Mouse (Mus musculus) neural tube, embryonic 14.5 days (tissue): Measurements from ENCODE around the gene Cuedc1. TPM values are rescaled to one million over a fixed set of nuclear protein-coding genes. Genes with fewer than 3 reads are reported as not detected.

Experiments
- ATAC-seq: fragments of 200-750 bp; cut with Nextera tagmentation; 2 replicates; pipeline ENCODE4 v1.8.0; 2017; ENCODE audit warnings: low read depth, mild to moderate bottlenecking, moderate TSS enrichment, moderate library complexity
- H3K27ac ChIP-seq: fragments of 300-500 bp; sonication (generic); 2 replicates; pipeline ENCODE4 v1.5.1; 2014; ENCODE audit warnings: low read depth, mild to moderate bottlenecking, control low read depth, low read length, moderate library complexity, mixed read lengths
- H3K27me3 ChIP-seq: fragments of 300-500 bp; sonication (generic); 2 replicates; pipeline ENCODE4 v1.6.1; 2014; ENCODE audit warnings: low read length; ENCODE audit not compliant: control insufficient read depth, insufficient read depth
- H3K36me3 ChIP-seq: fragments of 300-500 bp; sonication (generic); 2 replicates; pipeline ENCODE4 v1.6.1; 2014; ENCODE audit warnings: low read length, mixed read lengths; ENCODE audit not compliant: control insufficient read depth, insufficient read depth
- H3K4me1 ChIP-seq: fragments of 300-500 bp; sonication (generic); 2 replicates; pipeline ENCODE4 v1.6.1; 2014; ENCODE audit warnings: low read length; ENCODE audit not compliant: control insufficient read depth, insufficient read depth
- H3K4me2 ChIP-seq: fragments of 300-500 bp; sonication (generic); 2 replicates; pipeline ENCODE4 v1.6.1; 2014; ENCODE audit warnings: mild to moderate bottlenecking, low read depth, low read length, control low read depth
- H3K4me3 ChIP-seq: fragments of 300-500 bp; sonication (generic); 2 replicates; pipeline ENCODE4 v1.5.1; 2014; ENCODE audit warnings: low read depth, low read length, control low read depth, mixed read lengths
- H3K9ac ChIP-seq: fragments of 300-500 bp; sonication (generic); replicated peaks from 2 replicates; pipeline ENCODE4 v1.6.1; 2014; ENCODE audit warnings: low read depth, mild to moderate bottlenecking, control low read depth, low read length, mixed read lengths
- H3K9me3 ChIP-seq: fragments of 300-500 bp; sonication (generic); 2 replicates; pipeline ENCODE4 v1.6.1; 2016; ENCODE audit warnings: low read length; ENCODE audit not compliant: control insufficient read depth
- WGBS: fragments of 180-500 bp; shearing (Covaris S2); extraction: QIAGEN DNeasy Blood & Tissue Kit; methylation state at CpG from one replicate; pipeline ENCODE4 v1.1.7; 2014; 5-methylcytosine and 5-hydroxymethylcytosine counted together
- polyA plus RNA-seq: library from polyadenylated mRNA; unstranded; fragments of >200 nt; fragmentation: Nextera tagmentation; extraction: Ambion mirVana; gene quantifications from 2 replicates; pipeline ENCODE4 v1.2.1, GENCODE M21; 2014

Gene Cuedc1
- polyA plus RNA-seq, 1 experiment from 2014 or later, result 38.3 TPM

DNA sequence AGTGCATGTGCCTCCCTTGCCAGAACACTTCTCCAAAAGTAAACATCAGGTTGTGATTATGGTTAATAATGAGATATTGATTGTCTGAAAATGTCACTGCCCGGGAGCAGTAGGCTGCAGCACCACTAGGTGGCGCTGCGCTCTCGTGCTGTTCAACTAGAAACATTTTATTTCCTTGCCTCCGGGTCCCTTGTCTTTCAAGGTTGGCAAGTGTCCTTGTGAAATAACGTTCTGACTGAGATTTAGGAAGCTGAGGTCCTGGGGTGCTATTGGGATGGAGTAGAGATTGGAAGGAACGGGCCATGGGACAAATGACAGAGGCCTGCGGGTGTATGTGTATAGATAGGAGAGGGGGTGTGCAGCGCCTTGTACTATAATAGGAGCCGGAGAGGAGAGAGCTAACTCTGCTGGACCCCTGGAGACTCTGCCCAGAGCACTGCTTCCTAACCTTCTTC lies 118.4 kb downstream of the Cuedc1 start:
- H3K9me3 ChIP-seq, result no peaks in the 10 kb centered on the region
- H3K4me3 ChIP-seq, result no peak overlapping the region
- peak; percentile 53; the same call in 1 of the 2 replicates for ATAC-seq
- peak overlapping the region; percentile 23 for H3K27ac ChIP-seq
- H3K36me3 ChIP-seq, result peaks cover 2% of the 10 kb centered on the region; the same call in 1 of the 2 replicates
- H3K4me2 ChIP-seq, result peak overlapping the region; percentile 38
- peak overlapping the region; percentile 12; the same call in 1 of the 2 replicates for H3K9ac ChIP-seq
- no peaks in the 10 kb centered on the region for H3K27me3 ChIP-seq
- 10% methylated on average over 10 of the region's 10 CpGs for WGBS
- H3K4me1 ChIP-seq, result peaks cover 13% of the 10 kb centered on the region; the same call in 1 of the 2 replicates

DNA sequence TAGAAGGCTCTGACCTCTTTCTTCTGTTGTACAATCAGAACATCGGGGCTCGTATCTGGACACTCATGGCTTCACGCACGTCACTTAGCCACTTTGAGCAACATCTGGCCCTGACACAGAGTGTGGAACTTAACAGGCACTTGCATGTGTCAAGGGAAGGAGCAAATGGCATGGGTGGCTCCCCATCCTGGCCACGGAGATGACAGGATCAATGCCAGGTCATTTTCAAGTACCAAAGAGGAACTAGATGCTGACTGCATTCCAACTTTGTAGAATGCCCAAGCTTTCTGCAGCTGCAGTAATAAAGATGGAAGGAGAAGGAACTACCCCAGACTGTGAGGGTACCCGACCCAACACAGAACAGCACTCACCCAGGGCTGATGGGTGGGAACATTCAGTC lies 120.3 kb downstream of the Cuedc1 start:
- no peak for ATAC-seq
- Histone ChIP-seq H3K27ac (no peak overlapping the region), H3K4me3 (no peak overlapping the region), H3K36me3 (no peaks in the 10 kb centered on the region), H3K4me2 (no peak overlapping the region), H3K9me3 (no peaks in the 10 kb centered on the region), H3K4me1 (peaks cover 13% of the 10 kb centered on the region; the same call in 1 of the 2 replicates), H3K27me3 (no peaks in the 10 kb centered on the region), H3K9ac (no peak overlapping the region)
- WGBS, result 88% methylated on average over 6 of the region's 6 CpGs

DNA sequence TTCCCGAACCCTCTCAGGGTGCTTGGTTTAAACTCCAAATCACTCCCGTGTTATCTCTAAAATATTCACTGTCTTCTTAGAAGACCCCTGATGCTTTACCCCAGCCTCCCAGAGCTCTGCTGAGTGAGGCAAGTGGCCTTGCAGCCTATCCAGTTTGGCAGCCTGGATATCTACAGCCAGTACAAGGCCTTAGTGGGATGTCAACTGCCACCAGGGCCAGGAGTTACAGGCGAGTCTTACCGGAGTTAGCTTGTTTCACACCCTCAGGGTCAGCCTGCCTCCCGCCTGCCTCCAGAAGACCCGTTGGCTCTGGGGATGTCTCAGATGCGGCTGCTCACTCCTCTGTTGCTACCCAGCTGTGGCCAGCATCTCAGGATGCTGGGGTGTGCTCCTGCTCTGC lies 120.7 kb downstream of the Cuedc1 start:
- Histone ChIP-seq H3K27me3 (no peaks in the 10 kb centered on the region), H3K4me1 (peaks cover 13% of the 10 kb centered on the region; the same call in 1 of the 2 replicates), H3K27ac (no peak overlapping the region), H3K4me2 (no peak overlapping the region), H3K9ac (no peak overlapping the region), H3K4me3 (no peak overlapping the region), H3K9me3 (no peaks in the 10 kb centered on the region), H3K36me3 (no peaks in the 10 kb centered on the region)
- WGBS, result 61% methylated on average over 7 of the region's 7 CpGs
- no peak for ATAC-seq

DNA sequence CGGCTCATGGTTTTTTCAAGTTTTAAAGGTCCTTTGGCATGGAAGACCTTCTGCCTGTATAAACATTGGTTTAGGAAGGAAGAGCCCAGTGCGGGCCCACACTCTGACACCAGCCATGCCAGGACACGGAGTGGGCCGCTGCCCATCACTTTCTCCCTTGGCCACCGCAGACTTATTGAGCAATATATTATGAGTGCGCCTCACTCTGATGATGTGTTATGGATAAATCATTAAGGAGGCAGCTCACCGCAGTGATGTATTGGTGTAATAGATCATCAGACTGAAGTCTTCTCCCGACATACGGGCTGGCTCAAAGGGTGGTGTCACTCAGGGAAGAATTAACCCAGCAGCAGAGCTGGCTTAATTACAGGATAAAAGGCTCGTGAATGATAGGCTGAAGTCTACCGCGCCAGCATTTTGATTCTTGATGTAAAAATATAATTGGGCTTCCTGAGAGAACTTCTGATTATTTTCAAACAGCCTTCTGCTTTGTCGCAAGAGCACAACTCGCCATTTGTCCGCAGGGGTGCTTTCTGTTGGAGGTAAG lies 124.1 kb downstream of the Cuedc1 start:
- Histone ChIP-seq H3K27ac (no peak overlapping the region), H3K4me3 (no peak overlapping the region), H3K4me1 (no peaks in the 10 kb centered on the region), H3K36me3 (no peaks in the 10 kb centered on the region), H3K4me2 (no peak overlapping the region), H3K27me3 (no peaks in the 10 kb centered on the region), H3K9me3 (no peaks in the 10 kb centered on the region), H3K9ac (no peak overlapping the region)
- 75% methylated on average over 15 of the region's 15 CpGs for WGBS
- no peak for ATAC-seq

DNA sequence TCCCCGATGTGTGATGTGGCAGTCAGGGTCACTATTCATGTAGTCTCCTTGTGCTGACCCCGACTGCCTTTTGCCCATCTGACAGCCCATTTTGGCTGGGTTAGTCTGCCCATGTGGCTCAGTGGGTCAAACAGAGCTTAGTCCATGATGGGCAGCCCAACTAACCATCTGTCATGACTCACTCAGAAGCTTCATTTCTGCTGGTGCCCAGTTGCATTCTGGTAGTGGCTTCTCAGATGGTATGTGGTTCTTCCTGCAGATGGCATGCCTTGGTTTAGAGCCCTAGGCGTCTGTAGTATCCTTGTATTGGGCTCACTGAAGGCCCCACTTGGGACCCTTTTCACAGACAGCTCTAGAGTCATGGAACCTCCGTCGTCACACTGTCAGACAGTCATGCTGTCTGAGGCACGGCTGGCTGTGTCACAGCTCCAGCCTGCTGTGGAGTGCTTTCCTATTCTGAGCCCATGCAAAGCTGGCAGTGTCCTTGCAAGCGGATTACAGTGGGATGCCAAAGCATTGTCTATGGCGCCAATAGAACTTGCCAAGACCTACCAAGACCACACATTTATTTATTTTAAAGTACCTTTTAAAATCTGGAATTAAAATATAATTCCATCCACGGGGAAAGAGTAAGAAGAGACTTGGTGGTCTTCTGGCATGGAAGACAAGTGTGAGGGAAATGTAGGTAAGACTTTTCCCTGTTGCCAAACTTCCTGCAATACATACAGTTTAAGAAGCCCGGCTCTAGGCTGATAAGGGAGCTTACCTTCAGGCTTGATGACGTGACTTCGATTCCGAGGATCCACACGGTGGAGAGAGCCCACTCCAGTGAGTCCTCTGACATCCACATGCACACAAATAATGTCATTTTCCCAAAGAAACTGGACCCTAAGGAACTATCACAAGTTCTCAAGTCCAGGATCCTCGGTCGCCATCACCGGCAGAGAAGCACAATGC lies 129.4 kb downstream of the Cuedc1 start:
- no peaks in the 10 kb centered on the region for H3K27me3 ChIP-seq
- no peak overlapping the region for H3K27ac ChIP-seq
- no peaks in the 10 kb centered on the region for H3K9me3 ChIP-seq
- H3K4me1 ChIP-seq, result no peaks in the 10 kb centered on the region
- no peak overlapping the region for H3K9ac ChIP-seq
- ATAC-seq, result no peak
- WGBS, result 91% methylated on average over 17 of the region's 17 CpGs
- no peaks in the 10 kb centered on the region for H3K36me3 ChIP-seq
- H3K4me3 ChIP-seq, result no peak overlapping the region
- no peak overlapping the region for H3K4me2 ChIP-seq

DNA sequence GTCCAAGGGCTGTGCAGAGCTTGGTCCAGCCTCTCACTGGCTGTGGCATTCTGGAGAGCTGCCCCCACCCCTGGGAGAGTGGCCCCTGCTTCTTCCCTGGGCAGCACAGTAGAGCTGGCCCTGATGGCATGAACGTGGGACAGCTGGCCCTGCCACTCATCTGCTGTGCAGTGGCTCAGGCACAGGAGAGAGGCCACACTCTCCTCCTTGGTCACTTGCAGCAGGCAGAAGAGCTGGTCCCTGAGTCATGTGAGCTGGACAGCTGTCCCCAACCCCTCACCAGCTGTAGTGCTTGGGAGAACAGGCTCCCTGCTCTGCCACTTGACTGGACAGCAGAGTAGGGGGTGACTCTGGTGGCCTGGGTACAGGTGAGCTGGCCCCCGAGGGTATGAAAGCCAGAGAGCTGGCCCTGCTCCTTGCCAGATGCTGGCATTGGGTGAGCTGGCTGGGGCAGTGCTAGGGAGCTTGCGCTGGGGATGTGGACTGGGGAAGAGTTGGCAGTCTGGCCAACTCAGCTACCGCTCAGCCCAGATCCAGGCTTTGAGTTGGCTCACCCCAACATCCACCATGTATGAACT lies 133.4 kb downstream of the Cuedc1 start:
- Histone ChIP-seq H3K27me3 (no peaks in the 10 kb centered on the region), H3K4me1 (peaks cover 24% of the 10 kb centered on the region), H3K9me3 (no peaks in the 10 kb centered on the region), H3K36me3 (no peaks in the 10 kb centered on the region), H3K4me3 (no peak overlapping the region), H3K4me2 (no peak overlapping the region), H3K27ac (no peak overlapping the region), H3K9ac (no peak overlapping the region)
- ATAC-seq, result no peak
- WGBS, result 78% methylated on average over 4 of the region's 4 CpGs

DNA sequence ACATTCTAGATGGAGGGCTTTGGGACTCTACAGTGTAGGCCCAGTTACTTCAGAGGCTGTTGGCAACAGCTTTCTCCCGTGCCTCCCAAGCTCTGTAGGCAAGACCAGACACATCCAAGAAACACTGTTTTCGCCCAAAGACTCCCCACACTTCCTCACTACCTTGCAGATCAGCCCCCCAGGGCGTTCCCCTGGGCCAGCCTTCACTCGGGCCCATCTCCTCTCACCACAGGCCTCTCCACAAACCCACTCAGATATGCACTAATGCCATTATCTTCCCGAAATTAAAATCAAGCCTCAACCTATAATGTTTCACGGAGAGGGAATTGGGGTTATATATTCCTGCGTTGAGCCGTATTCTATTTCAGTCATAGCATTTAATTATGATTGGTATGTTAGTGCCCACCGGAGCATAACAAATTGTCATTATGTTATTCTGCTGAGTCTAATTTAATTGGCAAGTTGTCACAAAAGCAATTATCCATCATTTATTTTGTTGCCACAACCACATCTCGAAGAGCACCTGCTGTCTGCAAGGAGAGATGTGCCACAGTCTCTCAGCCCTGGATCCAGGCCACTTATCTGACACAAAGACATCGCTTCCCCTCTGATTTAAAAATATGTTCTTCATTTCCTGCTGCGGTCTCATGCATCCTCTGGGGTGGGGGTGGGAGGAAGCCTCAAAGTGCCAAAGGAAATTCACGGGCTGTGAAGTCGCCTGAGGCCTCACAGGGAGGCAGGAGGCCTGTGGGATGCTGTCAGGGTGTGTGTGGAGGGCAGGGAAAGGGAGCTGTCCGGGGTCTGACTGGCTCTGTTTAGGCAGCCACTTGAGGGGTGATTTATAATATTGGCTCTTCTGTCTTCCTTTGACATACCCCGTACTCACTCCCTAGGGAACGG lies 135.9 kb downstream of the Cuedc1 start:
- 16% methylated on average over 17 of the region's 17 CpGs for WGBS
- peak; percentile 74 for ATAC-seq
- Histone ChIP-seq H3K9me3 (no peaks in the 10 kb centered on the region), H3K4me1 (peaks cover 26% of the 10 kb centered on the region), H3K4me3 (no peak overlapping the region), H3K9ac (no peak overlapping the region), H3K4me2 (no peak overlapping the region), H3K27me3 (peaks cover 2% of the 10 kb centered on the region; the same call in 1 of the 2 replicates), H3K27ac (peak overlapping the region; percentile 75), H3K36me3 (no peaks in the 10 kb centered on the region)

DNA sequence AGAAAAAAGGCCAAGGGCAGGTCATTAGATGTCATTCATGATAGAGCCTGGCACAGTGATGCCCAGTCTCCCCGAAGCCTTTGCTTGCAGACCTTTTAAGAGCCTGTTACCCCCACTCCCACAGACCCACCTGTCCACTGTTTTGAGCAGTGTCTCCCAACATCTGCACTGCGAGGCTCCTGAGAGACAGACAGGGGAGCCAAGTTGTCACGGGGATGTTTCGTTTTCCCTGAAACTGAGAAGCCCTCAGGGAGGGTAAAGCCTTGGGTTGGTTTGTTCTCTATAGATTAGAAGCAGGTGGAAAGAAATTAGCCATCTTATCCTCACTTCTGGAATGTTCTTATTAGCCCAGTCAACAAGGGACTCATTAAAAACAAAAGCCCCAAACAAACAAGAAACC lies 136.9 kb downstream of the Cuedc1 start:
- H3K4me3 ChIP-seq, result no peak overlapping the region
- no peak overlapping the region for H3K9ac ChIP-seq
- no peak for ATAC-seq
- H3K27ac ChIP-seq, result no peak overlapping the region; the same call in 1 of the 2 replicates
- no peaks in the 10 kb centered on the region for H3K9me3 ChIP-seq
- 32% methylated on average over 4 of the region's 4 CpGs for WGBS
- no peaks in the 10 kb centered on the region for H3K36me3 ChIP-seq
- H3K4me1 ChIP-seq, result peaks cover 27% of the 10 kb centered on the region
- H3K4me2 ChIP-seq, result no peak overlapping the region
- peaks cover 2% of the 10 kb centered on the region; the same call in 1 of the 2 replicates for H3K27me3 ChIP-seq
